Mouse (Mus musculus) forebrain, embryonic 11.5 days (tissue): Measurements from ENCODE around the gene Prr13. TPM values are rescaled to one million over a fixed set of nuclear protein-coding genes. Genes with fewer than 3 reads are reported as not detected.
A peak's percentile ranks its signal among the peaks of the same experiment; 100 is the strongest.

ENCODE experiments used
- ATAC-seq: fragments of 200-750 bp; cut with Nextera tagmentation; replicated peaks from 2 replicates; pipeline ENCODE4 v1.8.0; 2017; ENCODE audit warnings: moderate TSS enrichment; ENCODE audit not compliant: low FRiP score
- DNase-seq: peaks from one replicate; pipeline ENCODE4 v3.0.0-alpha.2; 2017; ENCODE audit warnings: low spot score
- H3K27ac ChIP-seq: fragments of 300-500 bp; sonication (generic); 2 replicates; pipeline ENCODE4 v1.5.1; 2014; ENCODE audit warnings: low read depth, low read length
- H3K27me3 ChIP-seq: fragments of 300-500 bp; sonication (generic); 2 replicates; pipeline ENCODE4 v1.6.1; 2014; ENCODE audit warnings: mild to moderate bottlenecking, low read length, mixed read lengths; ENCODE audit not compliant: control insufficient read depth, insufficient read depth
- H3K36me3 ChIP-seq: fragments of 300-500 bp; sonication (generic); 2 replicates; pipeline ENCODE4 v1.6.1; 2014; ENCODE audit warnings: mild to moderate bottlenecking, low read length, moderate library complexity, mixed read lengths; ENCODE audit not compliant: control insufficient read depth, insufficient read depth
- H3K4me1 ChIP-seq: fragments of 300-500 bp; sonication (generic); replicated peaks from 2 replicates; pipeline ENCODE4 v1.6.1; 2014; ENCODE audit warnings: low read length, mixed read lengths; ENCODE audit not compliant: control insufficient read depth, insufficient read depth
- H3K4me2 ChIP-seq: fragments of 300-500 bp; sonication (generic); 2 replicates; pipeline ENCODE4 v1.6.1; 2014; ENCODE audit warnings: low read depth, mild to moderate bottlenecking, low read length, moderate library complexity, mixed read lengths; ENCODE audit not compliant: severe bottlenecking
- H3K4me3 ChIP-seq: fragments of 300-500 bp; sonication (generic); 2 replicates; pipeline ENCODE4 v1.5.1; 2014; ENCODE audit warnings: low read depth, low read length
- H3K9ac ChIP-seq: fragments of 300-500 bp; sonication (generic); 2 replicates; pipeline ENCODE4 v1.6.1; 2014; ENCODE audit warnings: low read length
- H3K9me3 ChIP-seq: fragments of 300-500 bp; sonication (generic); 2 replicates; pipeline ENCODE4 v1.6.1; 2016; ENCODE audit warnings: low read length, mixed read lengths; ENCODE audit not compliant: control insufficient read depth
- WGBS: fragments of 180-500 bp; shearing (Covaris S2); extraction: QIAGEN DNeasy Blood & Tissue Kit; methylation state at CpG from one replicate; pipeline ENCODE4 v1.1.7; 2014; 5-methylcytosine and 5-hydroxymethylcytosine counted together
- polyA plus RNA-seq: library from polyadenylated mRNA; unstranded; fragments of >200 nt; fragmentation: Nextera tagmentation; extraction: Ambion mirVana; gene quantifications from 2 replicates; pipeline ENCODE4 v1.2.1, GENCODE M21; 2014

Gene Prr13
- polyA plus RNA-seq, result 87.9 and 97.2 TPM in 2 replicates

GRCm38 (mm10) chr15:102458904-102459317, at the start of gene Prr13:
Gene Prr13 (plus strand): TSS chr15:102459028.
- H3K9ac ChIP-seq, result peak within 1 kb of the TSS; percentile 56
- no peak within 1 kb of the TSS for H3K27ac ChIP-seq
- no peaks in the 10 kb centered on the region for H3K36me3 ChIP-seq
- H3K27me3 ChIP-seq, result no peaks in the 10 kb centered on the region
- H3K4me2 ChIP-seq, result peak within 1 kb of the TSS; percentile 50
- ATAC-seq (peak; percentile 66), DNase-seq (peak; percentile 84)
- peak within 1 kb of the TSS; percentile 43 for H3K4me3 ChIP-seq
- WGBS, result under 1% methylated on average over 19 of the region's 19 CpGs
- no peaks in the 10 kb centered on the region for H3K4me1 ChIP-seq
- H3K9me3 ChIP-seq, result no peaks in the 10 kb centered on the region

- DNase-seq (peak; percentile 48), ATAC-seq (no peak)
- H3K36me3 ChIP-seq, result peaks cover 30% of the 10 kb centered on the region
- H3K27ac ChIP-seq, result no peak overlapping the region
- H3K9me3 ChIP-seq, result no peaks in the 10 kb centered on the region
- no peaks in the 10 kb centered on the region for H3K27me3 ChIP-seq
- H3K4me2 ChIP-seq, result no peak overlapping the region
- whole genome bisulfite sequencing, result 98% methylated on average over 3 of the region's 3 CpGs
- no peak overlapping the region for H3K9ac ChIP-seq
- H3K4me1 ChIP-seq, result peaks cover 9% of the 10 kb centered on the region
- H3K4me3 ChIP-seq, result no peak overlapping the region
Measured at GRCm38 (mm10) chr15:102409286-102409685, 49.5 kb upstream of the Prr13 start.

- 89% methylated on average over 1 of the region's 1 CpGs for WGBS
- Histone ChIP-seq H3K36me3 (peaks cover 30% of the 10 kb centered on the region), H3K4me2 (0 out of 2 replicates have a peak overlapping the region, but pooled peaks have one; percentile 15), H3K9me3 (no peaks in the 10 kb centered on the region), H3K9ac (no peak overlapping the region), H3K4me1 (peaks cover 9% of the 10 kb centered on the region), H3K27me3 (no peaks in the 10 kb centered on the region), H3K27ac (no peak overlapping the region), H3K4me3 (no peak overlapping the region)
- ATAC-seq, result no peak
- DNase-seq, result no peak
Measured at GRCm38 (mm10) chr15:102411077-102411476, 47.8 kb upstream of the Prr13 start.

- no peak overlapping the region for H3K9ac ChIP-seq
- H3K27me3 ChIP-seq, result no peaks in the 10 kb centered on the region
- peaks cover 2% of the 10 kb centered on the region for H3K4me1 ChIP-seq
- H3K4me2 ChIP-seq, result no peak overlapping the region
- no peak overlapping the region for H3K27ac ChIP-seq
- DNase-seq, result no peak
- peaks cover 25% of the 10 kb centered on the region for H3K36me3 ChIP-seq
- no peak overlapping the region for H3K4me3 ChIP-seq
- ATAC-seq, result no peak
- H3K9me3 ChIP-seq, result no peaks in the 10 kb centered on the region
Measured at GRCm38 (mm10) chr15:102413687-102414086, 45.1 kb upstream of the Prr13 start.

- H3K9ac ChIP-seq, result no peak overlapping the region
- ATAC-seq (no peak), DNase-seq (no peak)
- no peaks in the 10 kb centered on the region for H3K27me3 ChIP-seq
- 97% methylated on average over 2 of the region's 2 CpGs for WGBS
- no peaks in the 10 kb centered on the region for H3K4me1 ChIP-seq
- H3K36me3 ChIP-seq, result peaks cover 4% of the 10 kb centered on the region; the same call in 1 of the 2 replicates
- H3K4me3 ChIP-seq, result no peak overlapping the region
- no peak overlapping the region for H3K4me2 ChIP-seq
- no peak overlapping the region for H3K27ac ChIP-seq
- no peaks in the 10 kb centered on the region for H3K9me3 ChIP-seq
Measured at GRCm38 (mm10) chr15:102417524-102417923, 41.3 kb upstream of the Prr13 start.

- Histone ChIP-seq H3K4me2 (no peak overlapping the region), H3K4me1 (no peaks in the 10 kb centered on the region), H3K27me3 (no peaks in the 10 kb centered on the region), H3K9ac (no peak overlapping the region), H3K9me3 (no peaks in the 10 kb centered on the region), H3K27ac (no peak overlapping the region), H3K4me3 (no peak overlapping the region), H3K36me3 (peaks cover 8% of the 10 kb centered on the region; the same call in 1 of the 2 replicates)
- DNase-seq, result no peak
- no peak for ATAC-seq
- 66% methylated on average over 1 of the region's 1 CpGs for WGBS
Measured at GRCm38 (mm10) chr15:102420986-102421385, 37.8 kb upstream of the Prr13 start.

- H3K9me3 ChIP-seq, result no peaks in the 10 kb centered on the region
- H3K27ac ChIP-seq, result no peak overlapping the region
- no peak for ATAC-seq
- H3K9ac ChIP-seq, result no peak overlapping the region
- no peaks in the 10 kb centered on the region for H3K27me3 ChIP-seq
- H3K4me3 ChIP-seq, result no peak overlapping the region
- DNase-seq, result no peak
- H3K36me3 ChIP-seq, result peaks cover 11% of the 10 kb centered on the region; the same call in 1 of the 2 replicates
- 64% methylated on average over 3 of the region's 3 CpGs for WGBS
- no peaks in the 10 kb centered on the region for H3K4me1 ChIP-seq
- H3K4me2 ChIP-seq, result no peak overlapping the region
Measured at GRCm38 (mm10) chr15:102421437-102421836, 37.4 kb upstream of the Prr13 start.

GRCm38 (mm10) chr15:102423602-102424240, 35.1 kb upstream of the Prr13 start:
- H3K36me3 ChIP-seq, result peaks cover 9% of the 10 kb centered on the region; the same call in 1 of the 2 replicates

GRCm38 (mm10) chr15:102424657-102425056, 34.2 kb upstream of the Prr13 start:
- no peak overlapping the region for H3K9ac ChIP-seq
- H3K4me2 ChIP-seq, result no peak overlapping the region
- no peak overlapping the region for H3K4me3 ChIP-seq
- H3K36me3 ChIP-seq, result peaks cover 9% of the 10 kb centered on the region; the same call in 1 of the 2 replicates
- DNase-seq, result no peak
- H3K9me3 ChIP-seq, result no peaks in the 10 kb centered on the region
- no peaks in the 10 kb centered on the region for H3K27me3 ChIP-seq
- no peaks in the 10 kb centered on the region for H3K4me1 ChIP-seq
- ATAC-seq, result no peak
- no peak overlapping the region for H3K27ac ChIP-seq
- 91% methylated on average over 2 of the region's 2 CpGs for WGBS

More at GRCm38 (mm10) chr15:102423602-102424240, 35.1 kb upstream of the Prr13 start:
- Histone ChIP-seq H3K9me3 (no peaks in the 10 kb centered on the region), H3K27ac (no peak overlapping the region), H3K4me2 (no peak overlapping the region), H3K4me3 (no peak overlapping the region), H3K9ac (no peak overlapping the region), H3K27me3 (no peaks in the 10 kb centered on the region), H3K4me1 (no peaks in the 10 kb centered on the region)
- DNase-seq (no peak), ATAC-seq (no peak)
- 96% methylated on average over 2 of the region's 2 CpGs for WGBS
